9 mouse cellular contexts compared by ENCODE assay signal in genomic region chr11:17852405-17852804, GRCm38 (mm10).
A peak's percentile ranks its signal among the peaks of the same experiment; 100 is the strongest.
DNase-seq lines count a peak whose midpoint lies in the region; ATAC-seq and TF ChIP-seq lines count a peak whose summit lies in the region.
"Had no signal": no experiment of that assay in that cellular context is flagged by ENCODE, and none has a peak within 500 bp of the region (broad histone marks: within the 10 kb centered on the region; RNA-seq: fewer than 3 reads in every experiment).

No protein-coding gene starts in this region.

- DNase-seq in kidney, postnatal 4 days, result peak; percentile 16 to 32
- peak; percentile 41 for DNase-seq in ES-E14 (ENCODE audit: low read depth, low spot score)
- peak; percentile 66 for DNase-seq in brain, adult 2 months (ENCODE audit: low read depth, low spot score)
- DNase-seq in ovary, postnatal 10 days (ENCODE audit: low spot score), result no peak
- no peak for DNase-seq in thymus, postnatal 14 days
- DNase-seq: liver, embryonic 13.5 days had no signal

- no peak overlapping the region for H3K4me3 ChIP-seq in kidney, embryonic 15.5 days (replicated peaks)
- H3K4me3 ChIP-seq in ES-E14 (ENCODE audit: insufficient read depth in 1 of 2, low read depth in 1 of 2, low read length in 2 of 2, poor library complexity in 1 of 2, severe bottlenecking in 1 of 2), result no peak overlapping the region
- no peak overlapping the region for H3K4me3 ChIP-seq in forebrain, embryonic 13.5 days
- H3K4me3 ChIP-seq: liver, embryonic 13.5 days had no signal

- H3K27ac ChIP-seq in kidney, embryonic 15.5 days, result no peak overlapping the region
- H3K27ac ChIP-seq in ES-E14 (ENCODE audit: insufficient read depth, low read depth, low read length, poor library complexity, severe bottlenecking), result no peak overlapping the region
- H3K27ac ChIP-seq in forebrain, embryonic 13.5 days, result no peak overlapping the region
- H3K27ac ChIP-seq: liver, embryonic 13.5 days had no signal

- no peaks in the 10 kb centered on the region for H3K27me3 ChIP-seq in kidney, embryonic 15.5 days
- H3K27me3 ChIP-seq in forebrain, embryonic 13.5 days, result no peaks in the 10 kb centered on the region
- H3K27me3 ChIP-seq: liver, embryonic 13.5 days had no signal

- no peaks in the 10 kb centered on the region for H3K36me3 ChIP-seq in kidney, embryonic 15.5 days
- no peaks in the 10 kb centered on the region for H3K36me3 ChIP-seq in ES-E14 (ENCODE audit: control insufficient read depth, insufficient read depth, low read length, poor library complexity, severe bottlenecking)
- no peaks in the 10 kb centered on the region for H3K36me3 ChIP-seq in forebrain, embryonic 13.5 days (ENCODE audit: poor library complexity, severe bottlenecking)
- H3K36me3 ChIP-seq: liver, embryonic 13.5 days had no signal

- no peak overlapping the region for H3K4me2 ChIP-seq in kidney, embryonic 15.5 days
- H3K4me2 ChIP-seq in forebrain, embryonic 13.5 days, result no peak overlapping the region
- H3K4me2 ChIP-seq: liver, embryonic 13.5 days had no signal

- no peak overlapping the region for H3K9ac ChIP-seq in kidney, embryonic 15.5 days
- no peak overlapping the region for H3K9ac ChIP-seq in ES-E14 (ENCODE audit: insufficient read depth, low read depth, low read length, poor library complexity, severe bottlenecking)
- H3K9ac ChIP-seq in forebrain, embryonic 13.5 days, result no peak overlapping the region
- H3K9ac ChIP-seq: liver, embryonic 13.5 days had no signal

- ATAC-seq in kidney, embryonic 15.5 days (replicated peaks; ENCODE audit: low FRiP score), result no peak
- peak; percentile 72; the same call in 1 of the 2 replicates for ATAC-seq in forebrain, embryonic 13.5 days
- peak; percentile 95 for ATAC-seq in megakaryocyte progenitor cell, adult 5-6 weeks (replicated peaks; ENCODE audit: poor library complexity)

- 59% methylated on average over 7 of the region's 7 CpGs for WGBS in kidney, embryonic 15.5 days
- 46% methylated on average over 7 of the region's 7 CpGs for WGBS in forebrain, embryonic 13.5 days

- in situ Hi-C loops in ES-E14 (cut with MboI; ENCODE audit: low sequenced_read_pairs in 2 of 2, unreplicated experiment in 2 of 2), result no loop called here

- no peaks in the 10 kb centered on the region for H3K9me3 ChIP-seq in kidney, embryonic 15.5 days (replicated peaks)
- no peaks in the 10 kb centered on the region for H3K9me3 ChIP-seq in ES-E14 (ENCODE audit: control insufficient read depth, insufficient read depth, low read depth, low read length)
- no peaks in the 10 kb centered on the region for H3K9me3 ChIP-seq in forebrain, embryonic 13.5 days (replicated peaks)
- H3K9me3 ChIP-seq: liver, embryonic 13.5 days had no signal

- no peaks in the 10 kb centered on the region for H3K4me1 ChIP-seq in kidney, embryonic 15.5 days
- H3K4me1 ChIP-seq in ES-E14 (ENCODE audit: control insufficient read depth in 2 of 2, insufficient read depth in 2 of 2, low read length in 2 of 2, poor library complexity in 1 of 2), result peaks cover 5 to 6% of the 10 kb centered on the region in 2 experiments; a peak in 3 of 4 replicates
- H3K4me1 ChIP-seq in forebrain, embryonic 13.5 days, result 0 out of 2 replicates have a peak, but pooled peaks cover 3% of the 10 kb centered on the region
- H3K4me1 ChIP-seq: liver, embryonic 13.5 days had no signal

TF ChIP-seq in ES-E14, 5 proteins besides CTCF, POLR2A, EP300 and RAD21:
- TF ChIP-seq HCFC1 (IDR thresholded peaks at IDR 0.05; ENCODE audit: borderline replicate concordance, insufficient read depth, low read length), result no peak
- TF ChIP-seq ZC3H11A (IDR thresholded peaks at IDR 0.05; ENCODE audit: borderline replicate concordance, low read depth, low read length), result peak; percentile 81
- 0 out of 2 replicates have a peak, but pooled peaks have one; percentile 14 for TF ChIP-seq ZNF384 (IDR thresholded peaks at IDR 0.05; ENCODE audit: low read depth, low read length)

Comparison
In these comparisons a context has a peak if more than half of its experiments do, and no peak if none do; other contexts are left out.
1. DNase-seq: peak in kidney, postnatal 4 days (2 of 2), ES-E14 (single experiment) and brain, adult 2 months (single experiment); none in ovary, postnatal 10 days (single experiment) and thymus, postnatal 14 days (single experiment).